Mouse (Mus musculus) lung, adult 2 months (tissue): ENCODE data around the gene Cnbp. TPM values are rescaled to one million over a fixed set of nuclear protein-coding genes. Genes with fewer than 3 reads are reported as not detected.
A peak's percentile ranks its signal among the peaks of the same experiment; 100 is the strongest.

ENCODE experiments used
- DNase-seq: peaks from one replicate; pipeline ENCODE4 v3.0.0; 2022
- H3K4me1 ChIP-seq: fragments of 200-500 bp; 2 replicates; pipeline ENCODE4 v1.6.1; 2011; ENCODE audit warnings: low read length; ENCODE audit not compliant: control insufficient read depth, insufficient read depth
- H3K4me3 ChIP-seq: fragments of 200-500 bp; replicated peaks from 2 replicates; pipeline ENCODE3; 2011; ENCODE audit warnings: low read depth, mild to moderate bottlenecking, control low read depth, low read length; ENCODE audit errors: extremely low read depth
- CTCF ChIP-seq: fragments of 200-500 bp; IDR thresholded peaks from 2 replicates; pipeline ENCODE4 v1.5.1; 2011; ENCODE audit warnings: mild to moderate bottlenecking, low read length, control low read depth; ENCODE audit not compliant: insufficient read depth
- POLR2A ChIP-seq: fragments of 200-500 bp; IDR thresholded peaks from 2 replicates; pipeline ENCODE4 v1.6.1; 2011; ENCODE audit warnings: low read depth, mild to moderate bottlenecking, control low read depth, low read length, borderline replicate concordance; ENCODE audit errors: extremely low read depth
- WGBS: fragments of 180-500 bp; shearing (Covaris S2); methylation state at CpG from one replicate; pipeline ENCODE4 v1.1.7; 2018; 5-methylcytosine and 5-hydroxymethylcytosine counted together
- polyA plus RNA-seq: library from polyadenylated mRNA; depleted of rRNA; stranded (reverse); fragments of >200 nt; gene quantifications from 2 replicates; pipeline ENCODE4 v1.2.3, GENCODE M21; 2012

Cnbp gene
- polyA plus RNA-seq, 1 experiment: 217 TPM

GRCm38 (mm10) chr6:87876068-87876643 lies 25.2 kb upstream of the Cnbp start:
- 52% methylated on average over 13 of the region's 13 CpGs for WGBS
- no peak overlapping the region for H3K4me3 ChIP-seq
- DNase-seq: no peak
- TF ChIP-seq POLR2A: 0 out of 2 replicates have a peak, but pooled peaks have one; percentile 25
- TF ChIP-seq CTCF: no peak
- 0 out of 2 replicates have a peak, but pooled peaks cover 4% of the 10 kb centered on the region for H3K4me1 ChIP-seq

DNA sequence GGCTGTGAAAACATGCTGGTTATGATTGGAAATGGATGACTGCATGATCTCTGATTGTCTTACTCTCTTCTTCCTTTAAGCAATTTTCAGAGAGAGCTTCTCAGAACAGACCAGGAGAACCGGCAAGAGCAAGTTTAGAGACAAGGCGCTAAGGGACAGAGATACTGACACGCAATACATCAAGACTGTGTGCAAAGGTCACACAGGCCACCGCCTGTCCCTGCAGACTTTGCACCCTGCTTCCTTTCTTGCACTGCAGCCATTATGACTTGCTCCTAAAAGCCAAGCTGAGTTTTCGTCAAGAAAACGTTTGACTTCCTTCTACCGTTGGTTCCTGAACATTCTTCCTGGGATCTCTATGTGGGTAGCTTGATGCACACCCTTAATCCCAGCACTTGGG lies 24.7 kb upstream of the Cnbp start:
- 69% methylated on average over 7 of the region's 7 CpGs for WGBS
- DNase-seq: no peak
- Histone ChIP-seq H3K4me3 (no peak overlapping the region), H3K4me1 (0 out of 2 replicates have a peak, but pooled peaks cover 4% of the 10 kb centered on the region)
- no peak for TF ChIP-seq POLR2A
- TF ChIP-seq CTCF: no peak

GRCm38 (mm10) chr6:87875083-87875482 lies 24.2 kb upstream of the Cnbp start:
- no peak overlapping the region for H3K4me3 ChIP-seq
- H3K4me1 ChIP-seq: 0 out of 2 replicates have a peak, but pooled peaks cover 4% of the 10 kb centered on the region
- no peak for TF ChIP-seq POLR2A
- TF ChIP-seq CTCF: no peak
- DNase-seq: no peak
- 81% methylated on average over 1 of the region's 1 CpGs for WGBS

DNA sequence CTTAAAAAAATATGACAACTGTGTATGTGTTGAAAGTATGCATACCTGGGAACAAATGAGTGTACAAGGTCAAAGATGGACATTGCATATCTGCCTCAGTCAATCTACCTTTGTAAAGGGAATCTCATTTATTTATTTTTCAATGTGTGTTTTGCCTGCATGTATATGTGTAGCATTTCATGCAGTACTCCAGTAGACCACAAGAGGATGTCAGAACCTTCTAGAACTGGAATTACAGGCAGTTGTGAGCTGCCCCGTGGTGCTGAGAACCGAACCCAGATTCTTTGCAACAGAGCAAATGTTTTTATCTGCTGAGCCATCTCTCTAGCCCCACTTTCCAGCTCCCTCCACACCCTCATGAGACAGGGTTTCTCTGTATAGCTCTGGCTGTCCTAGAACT lies 23.1 kb upstream of the Cnbp start:
- Histone ChIP-seq H3K4me1 (0 out of 2 replicates have a peak, but pooled peaks cover 4% of the 10 kb centered on the region), H3K4me3 (no peak overlapping the region)
- TF ChIP-seq POLR2A: no peak
- TF ChIP-seq CTCF: no peak
- WGBS: 76% methylated on average over 2 of the region's 2 CpGs
- no peak for DNase-seq

DNA sequence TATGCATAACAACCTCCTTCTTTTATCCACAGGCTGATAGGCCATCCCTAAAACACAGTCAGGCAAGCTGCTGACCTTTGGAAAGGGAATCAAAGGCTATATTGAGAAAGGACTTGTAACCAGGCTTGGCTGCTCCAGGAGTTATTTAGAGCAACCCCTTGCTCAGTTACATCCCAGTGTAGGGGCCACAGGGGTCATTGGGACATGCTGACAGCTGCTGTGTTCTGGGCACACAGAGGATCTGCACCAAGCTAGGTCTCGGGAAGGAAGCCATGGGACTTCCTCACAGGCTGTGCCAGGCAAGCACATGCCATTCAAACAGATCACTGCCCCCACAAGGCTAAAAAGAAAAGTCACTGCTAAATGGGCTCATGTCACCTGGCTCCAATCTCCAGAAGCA lies 22.2 kb upstream of the Cnbp start:
- no peak for TF ChIP-seq CTCF
- no peak for TF ChIP-seq POLR2A
- DNase-seq: no peak
- WGBS: 28% methylated on average over 1 of the region's 1 CpGs
- Histone ChIP-seq H3K4me3 (no peak overlapping the region), H3K4me1 (0 out of 2 replicates have a peak, but pooled peaks cover 4% of the 10 kb centered on the region)

GRCm38 (mm10) chr6:87871240-87871639 lies 20.3 kb upstream of the Cnbp start:
- no peak for DNase-seq
- TF ChIP-seq CTCF (no peak), POLR2A (no peak)
- WGBS: 84% methylated on average over 7 of the region's 7 CpGs
- 0 out of 2 replicates have a peak, but pooled peaks cover 1% of the 10 kb centered on the region for H3K4me1 ChIP-seq
- no peak overlapping the region for H3K4me3 ChIP-seq

- H3K4me3 ChIP-seq: no peak overlapping the region
- TF ChIP-seq CTCF: no peak
- DNase-seq: no peak
- 41% methylated on average over 1 of the region's 1 CpGs for WGBS
- H3K4me1 ChIP-seq: no peaks in the 10 kb centered on the region
Measured at GRCm38 (mm10) chr6:87870440-87870839, 19.5 kb upstream of the Cnbp start.

GRCm38 (mm10) chr6:87868871-87869506 lies 18.1 kb upstream of the Cnbp start:
- no peak for TF ChIP-seq CTCF
- no peak for TF ChIP-seq POLR2A
- DNase-seq: peak; percentile 70
- Histone ChIP-seq H3K4me3 (no peak overlapping the region), H3K4me1 (no peaks in the 10 kb centered on the region)
- WGBS: 39% methylated on average over 9 of the region's 9 CpGs

DNA sequence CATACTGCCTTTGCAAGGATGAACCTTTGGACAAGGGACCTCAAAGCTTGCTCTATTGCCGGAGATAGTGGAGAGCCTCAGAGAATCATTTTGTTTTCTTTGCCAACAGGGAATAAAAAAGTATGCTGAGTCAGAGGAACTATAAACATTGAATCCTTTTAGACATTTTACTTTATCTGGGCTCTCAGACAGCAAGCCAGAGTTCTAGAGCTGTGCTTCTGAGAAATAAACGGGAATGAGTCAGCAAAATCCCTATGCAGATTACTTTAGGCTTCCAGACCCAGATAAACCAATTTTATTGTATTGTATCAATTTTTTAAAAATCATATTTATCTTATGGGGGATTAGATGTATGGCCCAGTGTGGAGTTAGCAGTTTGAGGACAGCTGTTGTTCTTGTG lies 16.4 kb upstream of the Cnbp start:
- no peak for DNase-seq
- Histone ChIP-seq H3K4me3 (no peak overlapping the region), H3K4me1 (no peaks in the 10 kb centered on the region)
- WGBS: 57% methylated on average over 2 of the region's 2 CpGs
- TF ChIP-seq POLR2A (no peak), CTCF (no peak)

GRCm38 (mm10) chr6:87866211-87866610 lies 15.3 kb upstream of the Cnbp start:
- no peak for DNase-seq
- no peak overlapping the region for H3K4me3 ChIP-seq
- TF ChIP-seq CTCF: no peak
- no peak for TF ChIP-seq POLR2A
- H3K4me1 ChIP-seq: no peaks in the 10 kb centered on the region
- 80% methylated on average over 6 of the region's 6 CpGs for WGBS

GRCm38 (mm10) chr6:87857071-87857470 lies 6.2 kb upstream of the Cnbp start:
- no peaks in the 10 kb centered on the region for H3K4me1 ChIP-seq
- no peak for DNase-seq
- 26% methylated on average over 1 of the region's 1 CpGs for WGBS
- TF ChIP-seq CTCF: no peak
- no peak for TF ChIP-seq POLR2A
- H3K4me3 ChIP-seq: no peak overlapping the region
